Mouse (Mus musculus): ENCODE results near the gene Iqcf3. TPM values are rescaled to one million over a fixed set of nuclear protein-coding genes. Genes with fewer than 3 reads are reported as not detected.
A peak's percentile ranks its signal among the peaks of the same experiment; 100 is the strongest.

Gene Iqcf3
- total RNA-seq, 1 experiment = not detected

GRCm38 (mm10) chr9:106459946-106460345 lies 101.5 kb downstream of the Iqcf3 start:
- TF ChIP-seq MAFK (IDR thresholded peaks at IDR 0.05; ENCODE audit: insufficient read depth, low read depth, low read length) (no peak), HCFC1 (IDR thresholded peaks at IDR 0.05; ENCODE audit: borderline replicate concordance, insufficient read depth, low read length) (no peak), ZNF384 (IDR thresholded peaks at IDR 0.05; ENCODE audit: low read depth, low read length) (no peak), ZC3H11A (IDR thresholded peaks at IDR 0.05; ENCODE audit: borderline replicate concordance, low read depth, low read length) (no peak), CHD2 (IDR thresholded peaks at IDR 0.05; ENCODE audit: low read depth, low read length) (no peak)
- no peak overlapping the region for H3K9ac ChIP-seq (ENCODE audit: insufficient read depth, low read depth, low read length, poor library complexity, severe bottlenecking)
- H3K4me3 ChIP-seq (ENCODE audit: insufficient read depth in 1 of 2, low read depth in 1 of 2, low read length in 2 of 2, poor library complexity in 1 of 2, severe bottlenecking in 1 of 2) = no peak overlapping the region
- peaks cover 30% of the 10 kb centered on the region for H3K36me3 ChIP-seq (ENCODE audit: control insufficient read depth, insufficient read depth, low read length, poor library complexity, severe bottlenecking)
- H3K4me1 ChIP-seq (ENCODE audit: control insufficient read depth in 2 of 2, insufficient read depth in 2 of 2, low read length in 2 of 2, poor library complexity in 1 of 2) = peaks cover 14 to 56% of the 10 kb centered on the region in 2 experiments
- H3K9me3 ChIP-seq (ENCODE audit: control insufficient read depth, insufficient read depth, low read depth, low read length) = no peaks in the 10 kb centered on the region
- DNase-seq (ENCODE audit: low read depth, low spot score) = no peak
- no peak overlapping the region for H3K27ac ChIP-seq (ENCODE audit: insufficient read depth, low read depth, low read length, poor library complexity, severe bottlenecking)
- in situ Hi-C loops (cut with MboI; ENCODE audit: low sequenced_read_pairs in 2 of 2, unreplicated experiment in 2 of 2) = no loop called here

GRCm38 (mm10) chr9:106457920-106458319 lies 103.5 kb downstream of the Iqcf3 start:
- no peak for DNase-seq (ENCODE audit: low read depth, low spot score)
- no peak for TF ChIP-seq ZNF384 (IDR thresholded peaks at IDR 0.05; ENCODE audit: low read depth, low read length)
- no peak for TF ChIP-seq ZC3H11A (IDR thresholded peaks at IDR 0.05; ENCODE audit: borderline replicate concordance, low read depth, low read length)
- TF ChIP-seq MAFK (IDR thresholded peaks at IDR 0.05; ENCODE audit: insufficient read depth, low read depth, low read length) = no peak
- no peak for TF ChIP-seq HCFC1 (IDR thresholded peaks at IDR 0.05; ENCODE audit: borderline replicate concordance, insufficient read depth, low read length)
- TF ChIP-seq CHD2 (IDR thresholded peaks at IDR 0.05; ENCODE audit: low read depth, low read length) = no peak
- Histone ChIP-seq H3K9ac (ENCODE audit: insufficient read depth, low read depth, low read length, poor library complexity, severe bottlenecking) (peak overlapping the region; percentile 11; the same call in 1 of the 2 replicates), H3K9me3 (ENCODE audit: control insufficient read depth, insufficient read depth, low read depth, low read length) (no peaks in the 10 kb centered on the region), H3K4me3 (ENCODE audit: insufficient read depth in 1 of 2, low read depth in 1 of 2, low read length in 2 of 2, poor library complexity in 1 of 2, severe bottlenecking in 1 of 2) (no peak overlapping the region), H3K27ac (ENCODE audit: insufficient read depth, low read depth, low read length, poor library complexity, severe bottlenecking) (no peak overlapping the region), H3K4me1 (ENCODE audit: control insufficient read depth in 2 of 2, insufficient read depth in 2 of 2, low read length in 2 of 2, poor library complexity in 1 of 2) (peaks cover 14 to 40% of the 10 kb centered on the region in 2 experiments), H3K36me3 (ENCODE audit: control insufficient read depth, insufficient read depth, low read length, poor library complexity, severe bottlenecking) (peaks cover 22% of the 10 kb centered on the region)
- in situ Hi-C loops (cut with MboI; ENCODE audit: low sequenced_read_pairs in 2 of 2, unreplicated experiment in 2 of 2) = no loop called here

GRCm38 (mm10) chr9:106457163-106457559 lies 104.3 kb downstream of the Iqcf3 start:
- Histone ChIP-seq H3K4me3 (ENCODE audit: insufficient read depth in 1 of 2, low read depth in 1 of 2, low read length in 2 of 2, poor library complexity in 1 of 2, severe bottlenecking in 1 of 2) (no peak overlapping the region), H3K9ac (ENCODE audit: insufficient read depth, low read depth, low read length, poor library complexity, severe bottlenecking) (peak overlapping the region; percentile 11; the same call in 1 of the 2 replicates), H3K36me3 (ENCODE audit: control insufficient read depth, insufficient read depth, low read length, poor library complexity, severe bottlenecking) (peaks cover 18% of the 10 kb centered on the region), H3K4me1 (ENCODE audit: control insufficient read depth in 2 of 2, insufficient read depth in 2 of 2, low read length in 2 of 2, poor library complexity in 1 of 2) (peaks cover 14 to 39% of the 10 kb centered on the region in 2 experiments), H3K9me3 (ENCODE audit: control insufficient read depth, insufficient read depth, low read depth, low read length) (no peaks in the 10 kb centered on the region), H3K27ac (ENCODE audit: insufficient read depth, low read depth, low read length, poor library complexity, severe bottlenecking) (no peak overlapping the region)
- no peak for TF ChIP-seq ZNF384 (IDR thresholded peaks at IDR 0.05; ENCODE audit: low read depth, low read length)
- TF ChIP-seq MAFK (IDR thresholded peaks at IDR 0.05; ENCODE audit: insufficient read depth, low read depth, low read length) = no peak
- no peak for TF ChIP-seq ZC3H11A (IDR thresholded peaks at IDR 0.05; ENCODE audit: borderline replicate concordance, low read depth, low read length)
- no peak for TF ChIP-seq HCFC1 (IDR thresholded peaks at IDR 0.05; ENCODE audit: borderline replicate concordance, insufficient read depth, low read length)
- no peak for TF ChIP-seq CHD2 (IDR thresholded peaks at IDR 0.05; ENCODE audit: low read depth, low read length)
- DNase-seq (ENCODE audit: low read depth, low spot score) = no peak
- in situ Hi-C loops (cut with MboI; ENCODE audit: low sequenced_read_pairs in 2 of 2, unreplicated experiment in 2 of 2) = no loop called here

GRCm38 (mm10) chr9:106456325-106457162 lies 104.9 kb downstream of the Iqcf3 start:
- H3K36me3 ChIP-seq (ENCODE audit: control insufficient read depth, insufficient read depth, low read length, poor library complexity, severe bottlenecking) = peaks cover 12% of the 10 kb centered on the region
- peaks cover 14 to 42% of the 10 kb centered on the region in 2 experiments for H3K4me1 ChIP-seq (ENCODE audit: control insufficient read depth in 2 of 2, insufficient read depth in 2 of 2, low read length in 2 of 2, poor library complexity in 1 of 2)
- in situ Hi-C loops (cut with MboI; ENCODE audit: low sequenced_read_pairs in 2 of 2, unreplicated experiment in 2 of 2) = no loop called here
- no peak for DNase-seq (ENCODE audit: low read depth, low spot score)
- peak overlapping the region; percentile 60; the same call in 1 of the 2 replicates for H3K9ac ChIP-seq (ENCODE audit: insufficient read depth, low read depth, low read length, poor library complexity, severe bottlenecking)
- TF ChIP-seq HCFC1 (IDR thresholded peaks at IDR 0.05; ENCODE audit: borderline replicate concordance, insufficient read depth, low read length) (no peak), ZC3H11A (IDR thresholded peaks at IDR 0.05; ENCODE audit: borderline replicate concordance, low read depth, low read length) (no peak), ZNF384 (IDR thresholded peaks at IDR 0.05; ENCODE audit: low read depth, low read length) (no peak), MAFK (IDR thresholded peaks at IDR 0.05; ENCODE audit: insufficient read depth, low read depth, low read length) (no peak)
- no peak overlapping the region; a peak in 1 of 4 replicates for H3K4me3 ChIP-seq (ENCODE audit: insufficient read depth in 1 of 2, low read depth in 1 of 2, low read length in 2 of 2, poor library complexity in 1 of 2, severe bottlenecking in 1 of 2)
- H3K9me3 ChIP-seq (ENCODE audit: control insufficient read depth, insufficient read depth, low read depth, low read length) = no peaks in the 10 kb centered on the region
- peak overlapping the region; percentile 61; the same call in 1 of the 2 replicates for H3K27ac ChIP-seq (ENCODE audit: insufficient read depth, low read depth, low read length, poor library complexity, severe bottlenecking)
